Mouse (Mus musculus): ENCODE measurements around the gene Myadml2. TPM values are rescaled to one million over a fixed set of nuclear protein-coding genes. Genes with fewer than 3 reads are reported as not detected.

The Myadml2 gene
- polyA plus RNA-seq, 1 experiment from 2014 or later: 15.4 TPM

- Histone ChIP-seq H3K4me3 (no peak overlapping the region), H3K27ac (peak overlapping the region; percentile 27; the same call in 1 of the 2 replicates), H3K36me3 (peaks cover 55% of the 10 kb centered on the region), H3K9ac (no peak overlapping the region), H3K27me3 (no peaks in the 10 kb centered on the region), H3K9me3 (replicated peaks) (no peaks in the 10 kb centered on the region), H3K4me1 (replicated peaks) (peaks cover 38% of the 10 kb centered on the region), H3K4me2 (no peak overlapping the region)
- WGBS: 81% methylated on average over 4 of the region's 4 CpGs
- no peak for ATAC-seq (replicated peaks; ENCODE audit: insufficient number of reproducible peaks, insufficient read depth, low FRiP score, low read depth)
Measured at GRCm38 (mm10) chr11:120606764-120607163, 41.2 kb downstream of the Myadml2 start.

GRCm38 (mm10) chr11:120605667-120606066, 42.3 kb downstream of the Myadml2 start:
- Histone ChIP-seq H3K36me3 (peaks cover 53% of the 10 kb centered on the region), H3K4me3 (no peak overlapping the region), H3K27me3 (no peaks in the 10 kb centered on the region), H3K4me1 (replicated peaks) (peaks cover 38% of the 10 kb centered on the region), H3K9ac (no peak overlapping the region), H3K4me2 (no peak overlapping the region), H3K27ac (no peak overlapping the region), H3K9me3 (replicated peaks) (no peaks in the 10 kb centered on the region)
- 86% methylated on average over 7 of the region's 7 CpGs for WGBS
- ATAC-seq (replicated peaks; ENCODE audit: insufficient number of reproducible peaks, insufficient read depth, low FRiP score, low read depth): no peak

GRCm38 (mm10) chr11:120603545-120603944, 44.4 kb downstream of the Myadml2 start:
- H3K4me2 ChIP-seq: no peak overlapping the region
- WGBS: 79% methylated on average over 2 of the region's 2 CpGs

GRCm38 (mm10) chr11:120600716-120601115, 47.2 kb downstream of the Myadml2 start:
- Histone ChIP-seq H3K27ac (no peak overlapping the region), H3K9ac (no peak overlapping the region), H3K9me3 (replicated peaks) (no peaks in the 10 kb centered on the region), H3K4me3 (no peak overlapping the region), H3K27me3 (no peaks in the 10 kb centered on the region), H3K4me1 (replicated peaks) (peaks cover 31% of the 10 kb centered on the region), H3K4me2 (no peak overlapping the region), H3K36me3 (peaks cover 59% of the 10 kb centered on the region)
- no peak for ATAC-seq (replicated peaks; ENCODE audit: insufficient number of reproducible peaks, insufficient read depth, low FRiP score, low read depth)
- WGBS: 87% methylated on average over 3 of the region's 3 CpGs

More at GRCm38 (mm10) chr11:120603545-120603944, 44.4 kb downstream of the Myadml2 start:
- H3K27me3 ChIP-seq: no peaks in the 10 kb centered on the region
- H3K27ac ChIP-seq: no peak overlapping the region
- H3K36me3 ChIP-seq: peaks cover 50% of the 10 kb centered on the region
- no peak for ATAC-seq (replicated peaks; ENCODE audit: insufficient number of reproducible peaks, insufficient read depth, low FRiP score, low read depth)
- H3K4me1 ChIP-seq (replicated peaks): peaks cover 38% of the 10 kb centered on the region
- no peaks in the 10 kb centered on the region for H3K9me3 ChIP-seq (replicated peaks)
- H3K9ac ChIP-seq: no peak overlapping the region
- H3K4me3 ChIP-seq: no peak overlapping the region

GRCm38 (mm10) chr11:120598990-120599549, 48.9 kb downstream of the Myadml2 start:
- Histone ChIP-seq H3K4me1 (replicated peaks) (peaks cover 31% of the 10 kb centered on the region), H3K4me2 (peak overlapping the region; percentile 92), H3K4me3 (peak overlapping the region; percentile 98), H3K36me3 (peaks cover 57% of the 10 kb centered on the region), H3K9ac (peak overlapping the region; percentile 71), H3K9me3 (replicated peaks) (no peaks in the 10 kb centered on the region), H3K27ac (peak overlapping the region; percentile 93), H3K27me3 (no peaks in the 10 kb centered on the region)
- WGBS: 43% methylated on average over 17 of the region's 17 CpGs
- no peak for ATAC-seq (replicated peaks; ENCODE audit: insufficient number of reproducible peaks, insufficient read depth, low FRiP score, low read depth)

GRCm38 (mm10) chr11:120598283-120598989, 49.5 kb downstream of the Myadml2 start, which contains the start of the genes Alyref and Anapc11:
Gene Alyref (minus strand): TSS chr11:120598365.
Gene Anapc11 (plus strand): TSS chr11:120598421.
- Histone ChIP-seq H3K27me3 (no peaks in the 10 kb centered on the region), H3K27ac (peak within 1 kb of the TSS; percentile 93), H3K9ac (peak within 1 kb of the TSS; percentile 99), H3K4me1 (replicated peaks) (peaks cover 31% of the 10 kb centered on the region), H3K9me3 (replicated peaks) (no peaks in the 10 kb centered on the region), H3K4me3 (peak within 1 kb of the TSS; percentile 98), H3K36me3 (peaks cover 58% of the 10 kb centered on the region), H3K4me2 (peak within 1 kb of the TSS; percentile 92)
- WGBS: under 1% methylated on average over 88 of the region's 88 CpGs
- ATAC-seq (replicated peaks; ENCODE audit: insufficient number of reproducible peaks, insufficient read depth, low FRiP score, low read depth): peak; percentile 96

- H3K9me3 ChIP-seq (replicated peaks): no peaks in the 10 kb centered on the region
- peaks cover 31% of the 10 kb centered on the region for H3K4me1 ChIP-seq (replicated peaks)
- 3% methylated on average over 91 of the region's 99 CpGs for WGBS
- peak; percentile 50 for ATAC-seq (replicated peaks; ENCODE audit: insufficient number of reproducible peaks, insufficient read depth, low FRiP score, low read depth)
- peak overlapping the region; percentile 99 for H3K9ac ChIP-seq
- H3K27me3 ChIP-seq: no peaks in the 10 kb centered on the region
- peak overlapping the region; percentile 93 for H3K27ac ChIP-seq
- peak overlapping the region; percentile 92 for H3K4me2 ChIP-seq
- H3K36me3 ChIP-seq: peaks cover 58% of the 10 kb centered on the region
- peak overlapping the region; percentile 98 for H3K4me3 ChIP-seq
Measured at GRCm38 (mm10) chr11:120597240-120598235, 50.4 kb downstream of the Myadml2 start.

Small RNAs within 50 kb of the gene (microRNA-seq; reads per million reads assigned to microRNA genes)
- not detected for gene Mir6936

Other genes starting within 250 kb of the Myadml2 start
- 22.5 and 30.3 TPM in 2 replicates for gene Nploc4, start 210.4 kb downstream of the Myadml2 start, polyA plus RNA-seq (2015; fragmentation: Nextera tagmentation; extraction: Ambion mirVana)
- 0.09 TPM in 1 of 2 replicates, not detected in the other for gene Tspan10, start 205.5 kb downstream of the Myadml2 start, polyA plus RNA-seq (2015; fragmentation: Nextera tagmentation; extraction: Ambion mirVana)
- 0.14 and 0.29 TPM in 2 replicates for gene Pde6g, start 194.7 kb downstream of the Myadml2 start, polyA plus RNA-seq (2015; fragmentation: Nextera tagmentation; extraction: Ambion mirVana)
- gene Oxld1, start 190.1 kb downstream of the Myadml2 start, polyA plus RNA-seq (2015; fragmentation: Nextera tagmentation; extraction: Ambion mirVana): 18.1 and 21.4 TPM in 2 replicates
- gene Ccdc137, start 190.0 kb downstream of the Myadml2 start, polyA plus RNA-seq (2015; fragmentation: Nextera tagmentation; extraction: Ambion mirVana): 22.1 and 26.5 TPM in 2 replicates
- 26.7 and 37.5 TPM in 2 replicates for gene Arl16, start 180.6 kb downstream of the Myadml2 start, polyA plus RNA-seq (2015; fragmentation: Nextera tagmentation; extraction: Ambion mirVana)
- gene Mrpl12, start 163.5 kb downstream of the Myadml2 start, polyA plus RNA-seq (2015; fragmentation: Nextera tagmentation; extraction: Ambion mirVana): 203 and 218 TPM in 2 replicates
- gene Slc25a10, start 156.3 kb downstream of the Myadml2 start, polyA plus RNA-seq (2015; fragmentation: Nextera tagmentation; extraction: Ambion mirVana): 32.1 and 45.0 TPM in 2 replicates
- gene Gcgr, start 117.5 kb downstream of the Myadml2 start, polyA plus RNA-seq (2015; fragmentation: Nextera tagmentation; extraction: Ambion mirVana): 2.7 and 2.8 TPM in 2 replicates
- gene Mcrip1, start 98.4 kb downstream of the Myadml2 start, polyA plus RNA-seq (2015; fragmentation: Nextera tagmentation; extraction: Ambion mirVana): 119 and 143 TPM in 2 replicates
- 0.50 and 7.6 TPM in 2 replicates for gene Ppp1r27, start 97.0 kb downstream of the Myadml2 start, polyA plus RNA-seq (2015; fragmentation: Nextera tagmentation; extraction: Ambion mirVana)
- gene P4hb, start 74.9 kb downstream of the Myadml2 start, polyA plus RNA-seq (2015; fragmentation: Nextera tagmentation; extraction: Ambion mirVana): 357 and 484 TPM in 2 replicates
- 345 and 458 TPM in 2 replicates for gene Arhgdia, start 66.5 kb downstream of the Myadml2 start, polyA plus RNA-seq (2015; fragmentation: Nextera tagmentation; extraction: Ambion mirVana)
- gene Alyref, start 49.8 kb downstream of the Myadml2 start, polyA plus RNA-seq (2015; fragmentation: Nextera tagmentation; extraction: Ambion mirVana): 238 and 262 TPM in 2 replicates
- 175 and 182 TPM in 2 replicates for gene Anapc11, start 49.7 kb downstream of the Myadml2 start, polyA plus RNA-seq (2015; fragmentation: Nextera tagmentation; extraction: Ambion mirVana)
- 11.7 and 13.0 TPM in 2 replicates for gene Npb, start 39.7 kb downstream of the Myadml2 start, polyA plus RNA-seq (2015; fragmentation: Nextera tagmentation; extraction: Ambion mirVana)
- 80.3 and 111 TPM in 2 replicates for gene Pcyt2, start 30.2 kb downstream of the Myadml2 start, polyA plus RNA-seq (2015; fragmentation: Nextera tagmentation; extraction: Ambion mirVana)
- 17.6 and 25.1 TPM in 2 replicates for gene Sirt7, start 22.9 kb downstream of the Myadml2 start, polyA plus RNA-seq (2015; fragmentation: Nextera tagmentation; extraction: Ambion mirVana)
- gene Mafg, start 14.6 kb downstream of the Myadml2 start, polyA plus RNA-seq (2015; fragmentation: Nextera tagmentation; extraction: Ambion mirVana): 17.8 and 21.2 TPM in 2 replicates
- gene Pycr1, start 4.4 kb downstream of the Myadml2 start, polyA plus RNA-seq (2015; fragmentation: Nextera tagmentation; extraction: Ambion mirVana): 17.1 and 23.5 TPM in 2 replicates
- gene Notum, start 13.0 kb upstream of the Myadml2 start, polyA plus RNA-seq (2015; fragmentation: Nextera tagmentation; extraction: Ambion mirVana): 1.5 and 2.7 TPM in 2 replicates
- gene Aspscr1, start 24.8 kb upstream of the Myadml2 start, polyA plus RNA-seq (2015; fragmentation: Nextera tagmentation; extraction: Ambion mirVana): 90.4 and 110 TPM in 2 replicates
- 105 and 111 TPM in 2 replicates for gene Cenpx, start 65.6 kb upstream of the Myadml2 start, polyA plus RNA-seq (2015; fragmentation: Nextera tagmentation; extraction: Ambion mirVana)
- 27.5 and 36.8 TPM in 2 replicates for gene Lrrc45, start 65.8 kb upstream of the Myadml2 start, polyA plus RNA-seq (2015; fragmentation: Nextera tagmentation; extraction: Ambion mirVana)
- gene Rac3, start 73.3 kb upstream of the Myadml2 start, polyA plus RNA-seq (2015; fragmentation: Nextera tagmentation; extraction: Ambion mirVana): 7.8 and 17.0 TPM in 2 replicates
- gene Dcxr, start 79.1 kb upstream of the Myadml2 start, polyA plus RNA-seq (2015; fragmentation: Nextera tagmentation; extraction: Ambion mirVana): 7.0 and 16.7 TPM in 2 replicates
- 11.4 and 46.0 TPM in 2 replicates for gene Cbr2, start 84.0 kb upstream of the Myadml2 start, polyA plus RNA-seq (2015; fragmentation: Nextera tagmentation; extraction: Ambion mirVana)
- 2.1 and 2.8 TPM in 2 replicates for gene Hmga1b, start 114.6 kb upstream of the Myadml2 start, polyA plus RNA-seq (2015; fragmentation: Nextera tagmentation; extraction: Ambion mirVana)
- gene Rfng, start 136.0 kb upstream of the Myadml2 start, polyA plus RNA-seq (2015; fragmentation: Nextera tagmentation; extraction: Ambion mirVana): 21.1 and 30.8 TPM in 2 replicates
- 113 and 134 TPM in 2 replicates for gene Gps1, start 136.1 kb upstream of the Myadml2 start, polyA plus RNA-seq (2015; fragmentation: Nextera tagmentation; extraction: Ambion mirVana)
- 36.9 and 50.0 TPM in 2 replicates for gene Dus1l, start 148.2 kb upstream of the Myadml2 start, polyA plus RNA-seq (2015; fragmentation: Nextera tagmentation; extraction: Ambion mirVana)
- gene Fasn, start 176.4 kb upstream of the Myadml2 start, polyA plus RNA-seq (2015; fragmentation: Nextera tagmentation; extraction: Ambion mirVana): 17.0 and 31.7 TPM in 2 replicates